Mouse (Mus musculus) CD8-positive naive resting alpha-beta T cell, adult 57 days (primary cell): ENCODE measurements around the gene Scd2. TPM values are rescaled to one million over a fixed set of nuclear protein-coding genes. Genes with fewer than 3 reads are reported as not detected.

Source experiments
- total RNA-seq: library from RNA; stranded (reverse); gene quantifications from one replicate; pipeline ENCODE4 v1.2.4, GENCODE M21; 2023

Scd2 gene
- total RNA-seq, result 16.4 TPM

DNA sequence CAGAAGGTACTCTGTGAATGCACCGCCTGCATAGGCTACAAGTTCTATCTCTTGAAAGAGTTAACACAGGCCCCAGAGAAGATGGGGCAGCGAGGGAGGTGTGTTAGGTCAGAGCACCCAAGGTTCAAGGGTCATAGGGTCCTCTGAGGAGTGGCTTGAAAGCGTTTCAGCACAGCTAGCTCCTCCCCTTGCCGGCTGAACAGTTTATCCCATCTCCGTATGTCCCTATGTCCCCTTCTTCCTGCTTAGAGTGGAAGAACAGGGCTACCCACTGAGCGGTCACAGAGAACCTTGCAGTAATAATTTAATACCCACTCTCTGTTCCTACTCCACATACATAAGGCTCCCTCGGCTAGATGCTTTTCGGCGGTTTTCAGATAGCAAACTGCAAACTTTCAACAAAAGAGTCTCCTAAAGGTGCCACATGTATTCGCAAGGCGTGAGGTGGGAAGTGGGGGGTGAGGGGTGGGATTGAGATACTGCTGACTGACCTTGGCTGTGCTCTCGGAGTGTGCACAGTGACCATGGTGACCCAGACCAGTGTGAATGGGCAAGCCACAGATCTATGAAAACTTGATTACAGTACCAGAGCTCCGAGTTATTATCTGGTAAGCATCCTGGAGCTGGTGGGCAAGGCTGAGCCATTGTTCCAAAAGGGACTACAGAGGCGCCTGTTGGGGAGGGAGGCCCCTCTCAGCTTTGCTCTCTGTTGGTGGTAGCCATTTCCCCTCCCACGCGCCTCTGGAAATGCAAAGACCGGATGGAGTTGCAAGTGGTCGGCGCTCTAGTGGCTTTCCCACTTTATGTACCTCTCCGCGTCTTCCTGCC is at the start of gene Scd2:
Scd2 (plus strand) TSS at position 734 of the 828 bp plus-strand sequence.

DNA sequence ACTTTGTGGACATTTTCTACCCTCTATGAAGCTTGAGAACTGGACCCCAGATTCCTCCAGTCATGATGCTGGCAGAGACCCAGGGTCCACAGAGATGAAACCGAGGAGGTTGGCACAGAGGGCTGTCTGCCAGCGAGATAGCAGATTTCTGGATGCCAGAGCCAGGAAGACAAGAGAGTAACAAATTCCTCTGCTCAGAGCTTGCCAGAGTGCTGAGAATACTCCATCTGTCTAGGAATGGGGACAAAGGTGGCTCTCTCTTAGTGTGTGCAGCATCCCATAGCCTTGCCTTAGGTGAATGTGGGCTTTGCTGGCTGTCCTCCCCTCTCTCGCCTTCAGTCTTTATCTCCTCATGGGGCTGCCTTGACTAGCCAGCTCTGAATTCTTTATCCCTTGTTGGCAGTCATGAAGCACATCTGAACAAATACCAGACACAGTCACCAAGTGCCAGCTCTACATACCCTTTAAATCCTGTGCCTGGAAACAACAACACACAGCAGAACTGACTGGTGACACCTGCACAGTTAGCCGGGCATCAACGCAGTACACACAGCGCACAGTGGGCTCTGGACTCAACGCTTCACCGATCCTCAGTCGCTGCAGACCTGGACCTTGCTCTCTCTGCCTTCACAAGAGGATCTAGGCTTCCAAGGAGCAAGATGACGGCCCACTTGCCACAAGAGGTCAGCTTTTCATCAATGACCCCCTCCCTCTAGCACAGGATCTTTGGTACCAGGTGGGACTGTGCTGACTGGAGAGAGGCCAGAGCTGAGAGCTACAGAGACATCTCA is 39.6 kb downstream of the Scd2 start, which contains the start of gene Scd4:
Scd4 (plus strand) TSS at position 260 of the 791 bp plus-strand sequence.

Other genes starting within 250 kb of the Scd2 start
- gene Erlin1, start 223.9 kb upstream of the Scd2 start, total RNA-seq, result 6.3 TPM
- gene Chuk, start 186.2 kb upstream of the Scd2 start, total RNA-seq, result 65.2 TPM
- 28.9 TPM for gene Cwf19l1, start 157.8 kb upstream of the Scd2 start, total RNA-seq
- 53.4 TPM for gene Bloc1s2, start 147.2 kb upstream of the Scd2 start, total RNA-seq
- not detected for gene Pkd2l1, start 101.2 kb upstream of the Scd2 start, total RNA-seq
- not detected for gene Scd3, start 90.4 kb upstream of the Scd2 start, total RNA-seq
- 1.2 TPM for gene Scd4, start 39.4 kb downstream of the Scd2 start, total RNA-seq
- 52.4 TPM for gene Scd1, start 114.2 kb downstream of the Scd2 start, total RNA-seq
- gene Wnt8b, start 199.8 kb downstream of the Scd2 start, total RNA-seq, result not detected